Mouse (Mus musculus) C2C12 (cell line): ENCODE data around the gene Srarp. TPM values are rescaled to one million over a fixed set of nuclear protein-coding genes. Genes with fewer than 3 reads are reported as not detected.

Experiments
- H3K27me3 ChIP-seq: one replicate; pipeline ENCODE4 v1.6.1; 2011; ENCODE audit not compliant: control insufficient read depth, insufficient read depth, insufficient read length
- H3K36me3 ChIP-seq: one replicate; pipeline ENCODE4 v1.6.1; 2011; ENCODE audit not compliant: control insufficient read depth, insufficient read depth
- H3K4me3 ChIP-seq: one replicate; pipeline ENCODE4 v1.5.1; 2011; ENCODE audit warnings: mild to moderate bottlenecking, control low read depth; ENCODE audit not compliant: poor library complexity, insufficient read depth, severe bottlenecking
- H3K79me2 ChIP-seq: one replicate; pipeline ENCODE4 v1.6.1; 2011; ENCODE audit not compliant: control insufficient read depth, insufficient read depth
- H3K79me3 ChIP-seq: one replicate; pipeline ENCODE4 v1.6.1; 2011; ENCODE audit warnings: low read depth, control low read depth
- H3ac ChIP-seq: one replicate; pipeline ENCODE3; 2011; ENCODE audit warnings: low read depth; ENCODE audit not compliant: control insufficient read depth, insufficient read length
- CEBPB ChIP-seq: IDR thresholded peaks from one replicate; pipeline ENCODE4 v1.6.1; 2011; ENCODE audit warnings: low read depth, mild to moderate bottlenecking, control low read depth, moderate library complexity
- CTCF ChIP-seq: IDR thresholded peaks from one replicate; pipeline ENCODE4 v1.5.1; 2011; ENCODE audit not compliant: control insufficient read depth, insufficient read depth, insufficient read length
- FOSL1 ChIP-seq: IDR thresholded peaks from one replicate; pipeline ENCODE4 v1.8.0; 2011; ENCODE audit warnings: mild to moderate bottlenecking, low read length; ENCODE audit not compliant: poor library complexity, insufficient read depth, severe bottlenecking
- MAX ChIP-seq: IDR thresholded peaks from one replicate; pipeline ENCODE4 v1.6.1; 2011; ENCODE audit warnings: mild to moderate bottlenecking, control low read depth
- MYOD1 ChIP-seq: IDR thresholded peaks from one replicate; pipeline ENCODE4 v1.6.1; 2011; ENCODE audit warnings: low read depth; ENCODE audit not compliant: control insufficient read depth, insufficient read length
- MYOG ChIP-seq: IDR thresholded peaks from one replicate; pipeline ENCODE4 v1.6.1; 2011; ENCODE audit not compliant: control insufficient read depth, insufficient read length; ENCODE audit errors: extremely low read depth
- USF1 ChIP-seq: IDR thresholded peaks from one replicate; pipeline ENCODE4 v1.6.1; 2011; ENCODE audit warnings: low read depth, mild to moderate bottlenecking, control low read depth, moderate library complexity
- long read RNA-seq, 2 experiments: library from polyadenylated mRNA; unstranded; transcript quantifications; one replicate each; pipeline ENCODE4 v2.0.0; 2019 to 2020
- polyA plus RNA-seq: library from polyadenylated mRNA; unstranded; fragments of >200 nt; fragmentation: generic; extraction: Trizol; gene quantifications from one replicate; pipeline ENCODE4 v1.2.1, GENCODE M21; 2012; ENCODE audit warnings: missing spikeins

The Srarp gene
- not detected for polyA plus RNA-seq
- long read RNA-seq, experiment 1: 0 reads
- long read RNA-seq, experiment 2: 0 reads

DNA sequence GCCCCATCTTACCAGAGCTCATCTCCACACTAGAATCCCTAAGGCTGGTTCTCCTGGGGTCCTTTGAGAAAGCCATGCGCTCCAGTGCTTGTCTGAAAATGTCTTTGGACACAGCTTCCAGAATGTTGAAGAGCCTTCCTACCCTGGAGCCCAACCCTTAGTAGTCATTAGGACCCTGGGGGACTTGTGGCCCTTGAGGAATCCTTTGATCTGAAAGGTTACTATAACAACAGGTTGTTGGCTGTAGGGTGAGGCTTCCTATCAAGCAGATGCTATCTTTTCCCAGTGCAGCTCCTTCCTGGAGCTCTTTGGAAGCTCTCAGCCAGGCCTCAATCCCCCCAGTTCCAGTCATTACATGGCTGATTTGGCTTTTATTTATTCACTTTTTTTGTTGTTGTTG, at the start of gene Srarp:
Gene Srarp, minus strand, starts transcription at position 132 of the 400 bp plus-strand sequence.
- Histone ChIP-seq H3K27me3 (no peaks in the 10 kb centered on the region), H3K36me3 (no peaks in the 10 kb centered on the region), H3K4me3 (no peak within 1 kb of the TSS), H3K79me3 (no peaks in the 10 kb centered on the region), H3K79me2 (no peaks in the 10 kb centered on the region), H3ac (no peak within 1 kb of the TSS)
- TF ChIP-seq MYOD1 (no peak), CTCF (no peak), MYOG (no peak), USF1 (no peak), MAX (no peak), FOSL1 (no peak), CEBPB (no peak)

DNA sequence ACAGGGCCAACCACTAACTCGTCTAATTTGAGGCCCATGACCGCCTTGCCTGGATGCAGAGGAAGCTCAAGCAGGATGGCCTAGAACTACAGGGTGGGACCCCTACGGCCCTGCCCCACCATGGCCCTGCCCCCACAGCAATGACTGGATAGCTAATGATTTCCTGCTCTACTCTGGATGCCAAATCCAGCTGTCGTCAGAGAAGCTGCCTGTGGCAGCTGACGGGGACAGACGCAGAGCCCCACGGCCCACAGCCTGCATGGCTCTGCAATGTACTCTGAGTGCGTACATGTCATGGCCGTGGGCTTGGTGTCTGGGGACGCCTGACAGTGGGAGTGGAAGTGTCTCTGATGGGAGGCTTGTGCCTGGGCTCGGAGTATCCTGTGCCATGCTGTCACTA, 48.2 kb upstream of the Srarp start:
- TF ChIP-seq USF1 (no peak), MYOG (no peak), FOSL1 (no peak), CEBPB (no peak), CTCF (no peak), MAX (no peak), MYOD1 (no peak)
- no peaks in the 10 kb centered on the region for H3K27me3 ChIP-seq
- no peak overlapping the region for H3K4me3 ChIP-seq
- H3K36me3 ChIP-seq: peaks cover 75% of the 10 kb centered on the region
- H3K79me3 ChIP-seq: peaks cover 2% of the 10 kb centered on the region
- no peaks in the 10 kb centered on the region for H3K79me2 ChIP-seq
- H3ac ChIP-seq: no peak overlapping the region

DNA sequence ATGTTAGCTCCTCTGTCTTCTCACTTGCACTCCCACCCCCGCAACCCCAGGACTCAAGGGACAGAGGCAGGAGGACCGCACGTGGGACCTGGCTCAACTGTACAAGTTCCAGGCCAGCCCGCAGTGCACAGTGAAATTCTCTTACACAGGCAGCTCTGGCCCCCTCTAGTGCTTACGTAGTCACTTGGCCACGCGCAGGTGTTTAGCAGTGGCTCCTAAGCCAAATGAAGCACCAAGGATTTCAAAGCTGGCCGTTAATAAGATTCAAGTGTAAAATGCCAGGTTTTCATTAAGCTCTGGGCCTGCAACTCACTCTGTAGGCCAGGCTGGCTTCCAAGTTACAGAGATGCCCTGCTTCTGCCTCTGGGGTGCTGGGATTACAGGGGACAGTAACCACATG, 43.5 kb upstream of the Srarp start:
- no peak for TF ChIP-seq MYOD1
- no peak for TF ChIP-seq USF1
- no peak for TF ChIP-seq FOSL1
- TF ChIP-seq MYOG: no peak
- no peak for TF ChIP-seq CTCF
- no peak for TF ChIP-seq MAX
- TF ChIP-seq CEBPB: no peak
- Histone ChIP-seq H3K79me3 (no peaks in the 10 kb centered on the region), H3ac (no peak overlapping the region), H3K27me3 (no peaks in the 10 kb centered on the region), H3K36me3 (peaks cover 82% of the 10 kb centered on the region), H3K79me2 (no peaks in the 10 kb centered on the region), H3K4me3 (no peak overlapping the region)

DNA sequence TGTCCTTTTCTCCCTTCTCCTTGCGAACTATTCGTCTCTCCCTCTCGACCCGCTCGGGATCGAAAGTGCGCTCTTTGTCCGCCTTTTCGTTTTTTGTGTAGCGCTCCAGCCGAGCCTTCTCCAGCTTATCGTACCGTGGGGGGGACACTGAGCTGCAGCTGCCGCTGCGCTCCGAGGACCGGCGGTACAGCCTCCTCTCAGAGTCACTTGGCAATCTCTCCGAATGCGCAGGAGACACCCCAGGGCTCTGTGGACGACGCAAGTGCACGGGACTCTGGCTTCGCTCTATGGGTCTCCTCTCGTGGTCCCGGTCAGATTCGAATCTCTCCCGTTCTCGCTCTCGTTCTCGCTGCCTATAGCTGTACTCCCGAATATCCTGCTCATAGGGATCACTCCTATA, 42.9 kb upstream of the Srarp start:
- no peak overlapping the region for H3K4me3 ChIP-seq
- peaks cover 88% of the 10 kb centered on the region for H3K36me3 ChIP-seq
- no peaks in the 10 kb centered on the region for H3K27me3 ChIP-seq
- no peaks in the 10 kb centered on the region for H3K79me2 ChIP-seq
- no peak overlapping the region for H3ac ChIP-seq
- TF ChIP-seq CTCF (no peak), FOSL1 (no peak), MYOD1 (no peak), CEBPB (no peak), MYOG (no peak), USF1 (no peak), MAX (no peak)
- H3K79me3 ChIP-seq: no peaks in the 10 kb centered on the region

DNA sequence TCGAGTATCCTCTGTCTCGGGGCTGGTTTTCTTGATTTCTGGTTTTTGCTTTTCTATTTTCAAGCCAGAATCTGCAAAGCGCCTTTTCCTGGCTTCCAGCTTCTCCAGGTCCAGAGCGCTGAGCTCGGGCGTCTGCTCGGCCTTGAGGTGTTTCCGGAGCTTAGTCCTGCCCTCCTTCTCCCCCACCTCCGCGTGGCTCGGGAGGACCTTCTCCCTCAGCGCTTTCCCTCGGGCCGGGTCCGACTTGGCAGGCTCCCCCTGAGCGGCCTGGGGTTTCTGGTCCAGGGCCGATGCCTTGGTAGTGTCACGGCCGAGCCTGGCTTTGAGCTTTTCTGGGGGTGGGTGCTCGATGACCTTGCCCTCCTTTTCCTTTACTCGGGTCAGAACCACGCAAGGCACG, 42.3 kb upstream of the Srarp start:
- no peak overlapping the region for H3K4me3 ChIP-seq
- no peaks in the 10 kb centered on the region for H3K79me2 ChIP-seq
- peaks cover 90% of the 10 kb centered on the region for H3K36me3 ChIP-seq

DNA sequence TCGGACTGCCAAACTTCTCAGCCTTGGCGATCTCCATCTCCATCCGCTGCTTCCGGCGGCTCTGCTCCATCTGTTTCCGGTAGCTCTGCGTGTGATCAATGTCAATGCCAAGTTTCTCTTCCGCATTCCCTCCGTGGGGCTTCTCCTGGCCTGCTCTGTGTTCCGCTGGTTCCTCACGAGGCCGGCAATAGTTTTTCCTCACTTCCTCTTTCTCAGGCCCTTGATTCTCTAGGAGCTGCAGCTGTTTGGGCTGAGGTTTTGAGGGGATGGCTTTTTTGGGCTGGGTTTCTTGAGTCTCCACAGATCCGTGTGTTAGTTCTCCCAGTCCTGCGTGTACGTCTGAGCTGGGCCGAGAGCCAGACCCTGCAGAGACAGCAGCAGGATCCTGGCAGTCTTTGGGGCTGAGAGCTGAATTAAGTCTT, 41.8 kb upstream of the Srarp start:
- H3K79me3 ChIP-seq: no peaks in the 10 kb centered on the region

More for the DNA sequence above, 42.3 kb upstream of the Srarp start:
- Histone ChIP-seq H3K79me3 (no peaks in the 10 kb centered on the region), H3K27me3 (no peaks in the 10 kb centered on the region), H3ac (no peak overlapping the region)
- TF ChIP-seq CEBPB: no peak
- TF ChIP-seq USF1: no peak
- no peak for TF ChIP-seq MAX
- no peak for TF ChIP-seq MYOG
- TF ChIP-seq MYOD1: no peak
- no peak for TF ChIP-seq FOSL1
- TF ChIP-seq CTCF: no peak

DNA sequence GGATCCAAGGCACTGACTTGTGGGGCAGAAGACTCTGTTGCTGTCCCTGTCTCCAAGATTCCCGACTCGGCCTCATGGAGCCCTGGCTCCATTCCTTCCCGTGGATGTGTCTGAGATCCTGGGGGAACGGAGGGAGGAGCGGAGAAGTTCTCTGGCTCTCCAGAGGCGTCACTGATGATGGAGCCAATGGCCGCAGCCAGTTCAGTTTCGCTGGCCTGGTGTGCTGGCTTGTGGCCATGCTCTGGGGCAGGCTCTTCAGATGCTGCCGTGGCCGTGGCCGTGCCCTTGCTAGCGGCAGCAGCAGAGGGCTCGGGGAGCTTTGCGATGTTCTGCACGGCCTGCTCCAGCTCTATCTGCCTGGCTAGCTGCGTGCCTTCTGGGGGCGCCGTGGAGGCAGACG, 38.5 kb upstream of the Srarp start:
- peaks cover 68% of the 10 kb centered on the region for H3K36me3 ChIP-seq
- no peaks in the 10 kb centered on the region for H3K27me3 ChIP-seq
- TF ChIP-seq CEBPB: no peak
- TF ChIP-seq CTCF: no peak
- no peak for TF ChIP-seq FOSL1
- TF ChIP-seq MAX: no peak
- TF ChIP-seq USF1: no peak
- no peak for TF ChIP-seq MYOG
- no peak for TF ChIP-seq MYOD1
- no peaks in the 10 kb centered on the region for H3K79me3 ChIP-seq
- no peak overlapping the region for H3K4me3 ChIP-seq
- H3ac ChIP-seq: no peak overlapping the region
- H3K79me2 ChIP-seq: no peaks in the 10 kb centered on the region

More for the DNA sequence above, 41.8 kb upstream of the Srarp start:
- H3K27me3 ChIP-seq: no peaks in the 10 kb centered on the region
- H3K79me2 ChIP-seq: no peaks in the 10 kb centered on the region
- no peak for TF ChIP-seq USF1
- no peak overlapping the region for H3ac ChIP-seq
- H3K36me3 ChIP-seq: peaks cover 86% of the 10 kb centered on the region
- no peak overlapping the region for H3K4me3 ChIP-seq
